Mouse (Mus musculus): ENCODE data around the gene Sec61a2. TPM values are rescaled to one million over a fixed set of nuclear protein-coding genes. Genes with fewer than 3 reads are reported as not detected.

Sec61a2 gene
- polyA plus RNA-seq, 1 experiment from 2014 or later: 52.9 TPM

- peaks cover 89% of the 10 kb centered on the region for H3K36me3 ChIP-seq (ENCODE audit: control insufficient read depth, insufficient read depth, low read length)
Observed at GRCm38 (mm10) chr2:5877446-5877845, 17.8 kb downstream of the Sec61a2 start.

GRCm38 (mm10) chr2:5869746-5870145, 25.5 kb downstream of the Sec61a2 start:
- Histone ChIP-seq H3K4me1 (ENCODE audit: control insufficient read depth in 2 of 2, insufficient read depth in 2 of 2, low read length in 2 of 2) (no peaks in the 10 kb centered on the region), H3K27me3 (ENCODE audit: control insufficient read depth, insufficient read depth, low read length) (no peaks in the 10 kb centered on the region), H3K36me3 (ENCODE audit: control insufficient read depth, insufficient read depth, low read length) (peaks cover 79% of the 10 kb centered on the region), H3K9ac (ENCODE audit: low read length) (no peak overlapping the region), H3K4me2 (ENCODE audit: low read length) (no peak overlapping the region), H3K9me3 (ENCODE audit: control insufficient read depth, low read length) (no peaks in the 10 kb centered on the region), H3K27ac (replicated peaks in 1 of 2; ENCODE audit: control insufficient read depth in 1 of 2, insufficient read depth in 1 of 2, low read depth in 2 of 2, low read length in 2 of 2) (no peak overlapping the region), H3K4me3 (ENCODE audit: control insufficient read depth in 1 of 2, insufficient read depth in 1 of 2, low read depth in 1 of 2, low read length in 2 of 2) (no peak overlapping the region)
- 89% methylated on average over 5 of the region's 5 CpGs for WGBS
- no peak for ATAC-seq (ENCODE audit: insufficient number of reproducible peaks, insufficient read depth, low FRiP score, low read depth)

More at GRCm38 (mm10) chr2:5877446-5877845, 17.8 kb downstream of the Sec61a2 start:
- Histone ChIP-seq H3K4me1 (ENCODE audit: control insufficient read depth in 2 of 2, insufficient read depth in 2 of 2, low read length in 2 of 2) (no peaks in the 10 kb centered on the region), H3K9ac (ENCODE audit: low read length) (no peak overlapping the region), H3K4me2 (ENCODE audit: low read length) (no peak overlapping the region), H3K9me3 (ENCODE audit: control insufficient read depth, low read length) (no peaks in the 10 kb centered on the region), H3K4me3 (ENCODE audit: control insufficient read depth in 1 of 2, insufficient read depth in 1 of 2, low read depth in 1 of 2, low read length in 2 of 2) (no peak overlapping the region), H3K27ac (replicated peaks in 1 of 2; ENCODE audit: control insufficient read depth in 1 of 2, insufficient read depth in 1 of 2, low read depth in 2 of 2, low read length in 2 of 2) (no peak overlapping the region), H3K27me3 (ENCODE audit: control insufficient read depth, insufficient read depth, low read length) (no peaks in the 10 kb centered on the region)
- WGBS: 82% methylated on average over 3 of the region's 3 CpGs
- no peak for ATAC-seq (ENCODE audit: insufficient number of reproducible peaks, insufficient read depth, low FRiP score, low read depth)

- Histone ChIP-seq H3K4me3 (ENCODE audit: control insufficient read depth in 1 of 2, insufficient read depth in 1 of 2, low read depth in 1 of 2, low read length in 2 of 2) (no peak overlapping the region), H3K9me3 (ENCODE audit: control insufficient read depth, low read length) (no peaks in the 10 kb centered on the region), H3K27ac (replicated peaks in 1 of 2; ENCODE audit: control insufficient read depth in 1 of 2, insufficient read depth in 1 of 2, low read depth in 2 of 2, low read length in 2 of 2) (no peak overlapping the region), H3K9ac (ENCODE audit: low read length) (no peak overlapping the region), H3K4me2 (ENCODE audit: low read length) (no peak overlapping the region), H3K27me3 (ENCODE audit: control insufficient read depth, insufficient read depth, low read length) (no peaks in the 10 kb centered on the region), H3K4me1 (ENCODE audit: control insufficient read depth in 2 of 2, insufficient read depth in 2 of 2, low read length in 2 of 2) (no peaks in the 10 kb centered on the region), H3K36me3 (ENCODE audit: control insufficient read depth, insufficient read depth, low read length) (peaks cover 77% of the 10 kb centered on the region)
- no peak for ATAC-seq (ENCODE audit: insufficient number of reproducible peaks, insufficient read depth, low FRiP score, low read depth)
- 81% methylated on average over 2 of the region's 2 CpGs for WGBS
Observed at GRCm38 (mm10) chr2:5867681-5868080, 27.6 kb downstream of the Sec61a2 start.

- H3K4me2 ChIP-seq (ENCODE audit: low read length): no peak within 1 kb of the TSS
- H3K4me1 ChIP-seq (ENCODE audit: control insufficient read depth in 2 of 2, insufficient read depth in 2 of 2, low read length in 2 of 2): no peaks in the 10 kb centered on the region
- WGBS: 89% methylated on average over 3 of the region's 3 CpGs
- H3K36me3 ChIP-seq (ENCODE audit: control insufficient read depth, insufficient read depth, low read length): peaks cover 84% of the 10 kb centered on the region
- H3K27me3 ChIP-seq (ENCODE audit: control insufficient read depth, insufficient read depth, low read length): no peaks in the 10 kb centered on the region
- H3K9ac ChIP-seq (ENCODE audit: low read length): no peak within 1 kb of the TSS
- no peak within 1 kb of the TSS for H3K4me3 ChIP-seq (ENCODE audit: control insufficient read depth in 1 of 2, insufficient read depth in 1 of 2, low read depth in 1 of 2, low read length in 2 of 2)
- ATAC-seq (ENCODE audit: insufficient number of reproducible peaks, insufficient read depth, low FRiP score, low read depth): no peak
- no peaks in the 10 kb centered on the region for H3K9me3 ChIP-seq (ENCODE audit: control insufficient read depth, low read length)
- no peak within 1 kb of the TSS for H3K27ac ChIP-seq (replicated peaks in 1 of 2; ENCODE audit: control insufficient read depth in 1 of 2, insufficient read depth in 1 of 2, low read depth in 2 of 2, low read length in 2 of 2)
Observed at GRCm38 (mm10) chr2:5862834-5863233, 32.4 kb downstream of the Sec61a2 start, which contains the start of gene Gm13199. TSS of gene Gm13199 (minus strand) at chr2:5862934.

- no peak overlapping the region for H3K27ac ChIP-seq (replicated peaks in 1 of 2; ENCODE audit: control insufficient read depth in 1 of 2, insufficient read depth in 1 of 2, low read depth in 2 of 2, low read length in 2 of 2)
- no peaks in the 10 kb centered on the region for H3K4me1 ChIP-seq (ENCODE audit: control insufficient read depth in 2 of 2, insufficient read depth in 2 of 2, low read length in 2 of 2)
- no peaks in the 10 kb centered on the region for H3K9me3 ChIP-seq (ENCODE audit: control insufficient read depth, low read length)
- no peak for ATAC-seq (ENCODE audit: insufficient number of reproducible peaks, insufficient read depth, low FRiP score, low read depth)
- H3K9ac ChIP-seq (ENCODE audit: low read length): no peak overlapping the region
- no peak overlapping the region for H3K4me2 ChIP-seq (ENCODE audit: low read length)
- 84% methylated on average over 5 of the region's 5 CpGs for WGBS
- peaks cover 44% of the 10 kb centered on the region for H3K36me3 ChIP-seq (ENCODE audit: control insufficient read depth, insufficient read depth, low read length)
- no peaks in the 10 kb centered on the region for H3K27me3 ChIP-seq (ENCODE audit: control insufficient read depth, insufficient read depth, low read length)
- H3K4me3 ChIP-seq (ENCODE audit: control insufficient read depth in 1 of 2, insufficient read depth in 1 of 2, low read depth in 1 of 2, low read length in 2 of 2): no peak overlapping the region
Observed at GRCm38 (mm10) chr2:5851866-5852265, 43.4 kb downstream of the Sec61a2 start.

GRCm38 (mm10) chr2:5851116-5851515, 44.1 kb downstream of the Sec61a2 start:
- Histone ChIP-seq H3K27ac (replicated peaks in 1 of 2; ENCODE audit: control insufficient read depth in 1 of 2, insufficient read depth in 1 of 2, low read depth in 2 of 2, low read length in 2 of 2) (no peak overlapping the region), H3K36me3 (ENCODE audit: control insufficient read depth, insufficient read depth, low read length) (peaks cover 38% of the 10 kb centered on the region), H3K4me3 (ENCODE audit: control insufficient read depth in 1 of 2, insufficient read depth in 1 of 2, low read depth in 1 of 2, low read length in 2 of 2) (no peak overlapping the region), H3K27me3 (ENCODE audit: control insufficient read depth, insufficient read depth, low read length) (no peaks in the 10 kb centered on the region), H3K9ac (ENCODE audit: low read length) (no peak overlapping the region), H3K9me3 (ENCODE audit: control insufficient read depth, low read length) (no peaks in the 10 kb centered on the region), H3K4me1 (ENCODE audit: control insufficient read depth in 2 of 2, insufficient read depth in 2 of 2, low read length in 2 of 2) (peaks cover 0 to 7% of the 10 kb centered on the region in 2 experiments; a peak in 1 of 4 replicates), H3K4me2 (ENCODE audit: low read length) (no peak overlapping the region)
- no peak for ATAC-seq (ENCODE audit: insufficient number of reproducible peaks, insufficient read depth, low FRiP score, low read depth)
- WGBS: 83% methylated on average over 9 of the region's 9 CpGs

GRCm38 (mm10) chr2:5845826-5846225, 49.4 kb downstream of the Sec61a2 start:
- H3K9ac ChIP-seq (ENCODE audit: low read length): peak overlapping the region; percentile 91
- H3K27me3 ChIP-seq (ENCODE audit: control insufficient read depth, insufficient read depth, low read length): no peaks in the 10 kb centered on the region
- H3K4me3 ChIP-seq (ENCODE audit: control insufficient read depth in 1 of 2, insufficient read depth in 1 of 2, low read depth in 1 of 2, low read length in 2 of 2): peak overlapping the region; percentile 82 to 89; a peak in 3 of 4 replicates
- H3K4me1 ChIP-seq (ENCODE audit: control insufficient read depth in 2 of 2, insufficient read depth in 2 of 2, low read length in 2 of 2): peaks cover 0 to 14% of the 10 kb centered on the region in 2 experiments; a peak in 2 of 4 replicates
- no peak for ATAC-seq (ENCODE audit: insufficient number of reproducible peaks, insufficient read depth, low FRiP score, low read depth)
- H3K27ac ChIP-seq (replicated peaks in 1 of 2; ENCODE audit: control insufficient read depth in 1 of 2, insufficient read depth in 1 of 2, low read depth in 2 of 2, low read length in 2 of 2): peak overlapping the region in 1 of 2 experiments; percentile 90; a peak in 2 of 4 replicates
- H3K4me2 ChIP-seq (ENCODE audit: low read length): peak overlapping the region; percentile 72
- H3K36me3 ChIP-seq (ENCODE audit: control insufficient read depth, insufficient read depth, low read length): peaks cover 29% of the 10 kb centered on the region
- no peaks in the 10 kb centered on the region for H3K9me3 ChIP-seq (ENCODE audit: control insufficient read depth, low read length)
- 20% methylated on average over 4 of the region's 4 CpGs for WGBS

All from heart, embryonic 14.5 days (tissue).